Mouse (Mus musculus): ENCODE measurements around the gene Dnaja3.

Dnaja3 gene

DNA sequence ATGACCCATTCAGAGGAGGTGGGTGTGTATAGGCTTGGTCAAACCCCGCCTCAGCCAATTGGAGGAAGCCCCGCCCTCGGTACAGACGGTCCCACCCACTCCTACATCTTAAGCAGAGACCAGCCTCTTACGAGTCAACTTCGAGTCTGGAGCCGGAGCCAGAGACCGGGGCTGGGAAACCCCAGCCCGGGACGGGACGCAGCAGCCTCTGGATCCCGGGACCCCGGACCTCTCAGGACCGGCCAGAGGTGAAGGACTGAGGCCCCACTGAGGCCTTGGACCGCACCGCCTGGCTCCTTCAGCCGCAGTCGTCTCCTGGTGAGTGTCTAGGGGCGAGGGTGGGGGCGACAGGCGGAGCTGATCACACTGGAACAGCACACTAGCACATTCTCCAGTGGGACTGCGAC is at the start of gene Dnaja3, which contains the start of gene Vasn:
Gene Dnaja3, plus strand, starts transcription at position 159 of the 407 bp plus-strand sequence.
Gene Vasn, plus strand, starts transcription at position 111 of the 407 bp plus-strand sequence.
- ChIA-PET POLR2A (interaction anchor here in 3 of 4 experiments (0.7 to 2.3 kb wide), 18 partner anchors 9 to 410 kb away, joined by 3 to 22 read pairs (median 5); partner anchors contain the start of genes Coro7 (in 2 of the 3), Glyr1 (in 1 of the 3), Pam16 (in 1 of the 3) and Ubn1 (in 1 of the 3)), CTCF (interaction anchor here in 2 of 4 experiments (0.8 to 1.9 kb wide), 5 partner anchors 9 to 27 kb away, joined by 4 to 9 read pairs (median 5); partner anchors contain the start of gene Pam16 (in 1 of the 2))

DNA sequence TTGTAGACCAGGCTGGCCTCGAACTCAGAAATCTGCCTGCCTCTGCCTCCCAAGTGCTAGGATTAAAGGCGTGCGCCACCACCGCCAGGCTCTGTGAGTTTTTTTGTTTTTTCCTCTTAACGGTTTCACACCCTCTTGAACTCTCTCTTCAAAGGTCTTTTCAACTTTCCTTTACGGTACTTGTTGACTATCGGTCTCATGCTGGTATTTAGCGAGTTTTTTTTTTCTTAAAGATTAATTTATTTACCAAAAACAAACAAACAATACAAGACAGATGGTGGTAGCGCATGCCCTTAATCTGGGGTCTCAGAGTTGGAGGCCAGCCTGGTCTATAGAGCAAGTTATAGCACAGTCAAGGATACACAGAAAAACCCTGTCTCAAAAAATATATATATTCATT is 49.6 kb upstream of the Dnaja3 start:
- CTCF ChIA-PET = interaction anchor here in 1 of 4 experiments (0.7 to 2.3 kb wide), 2 partner anchors 17 to 116 kb away, joined by 3 to 7 read pairs; no protein-coding TSS in a partner anchor
- POLR2A ChIA-PET = interaction anchor here in 1 of 4 experiments (1.3 to 8.7 kb wide), 2 partner anchors 21 to 33 kb away, joined by 4 to 151 read pairs; partner anchors contain the start of gene Tfap4

DNA sequence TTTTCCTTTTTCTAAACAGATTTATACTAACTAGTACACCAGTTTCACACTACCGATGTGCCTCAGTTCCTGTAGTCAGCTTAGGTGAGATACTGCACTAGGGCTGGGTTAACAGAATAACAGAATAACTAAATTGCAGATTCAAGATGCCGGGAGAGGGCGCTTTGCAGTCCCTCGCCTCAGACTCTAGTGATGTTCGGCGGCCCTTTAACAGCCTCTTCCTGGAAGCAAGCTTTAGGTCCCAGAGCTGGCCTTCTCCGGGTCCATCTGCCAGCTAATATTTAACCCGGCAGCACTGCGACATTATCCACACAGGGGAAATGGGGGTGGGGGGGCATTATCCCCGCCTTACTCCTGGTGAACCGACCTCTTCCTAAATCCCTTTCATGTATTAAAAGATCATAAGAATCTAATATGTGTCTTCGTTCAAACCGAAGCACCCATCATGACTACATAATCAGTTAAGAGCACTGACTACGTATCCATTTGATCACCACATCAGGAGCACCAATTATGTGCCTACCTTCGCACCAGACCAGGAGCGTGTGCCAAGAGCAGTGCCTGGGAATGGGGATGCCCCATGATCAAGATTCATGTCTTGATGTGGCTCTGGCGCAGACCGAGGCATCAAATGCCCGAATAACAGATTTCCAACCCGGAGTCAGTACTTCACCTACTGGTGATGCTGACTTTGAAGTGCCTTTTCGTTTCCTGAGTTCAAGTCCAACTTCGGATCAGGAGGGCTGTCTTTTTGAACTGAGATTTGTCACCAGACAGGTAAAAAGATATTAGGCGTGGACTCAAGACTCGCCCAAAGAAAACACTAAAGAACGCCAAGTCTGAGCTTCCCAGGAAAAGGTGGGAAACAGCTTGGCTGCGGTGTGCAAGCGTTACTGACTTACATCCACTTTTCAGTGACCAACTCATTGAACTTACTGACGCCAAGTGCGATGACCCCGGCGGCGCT is 46.6 kb upstream of the Dnaja3 start:
- ChIA-PET CTCF (interaction anchor here (0.6 to 2.1 kb wide), 26 partner anchors 8 to 874 kb away, joined by 3 to 27 read pairs (median 4); partner anchors contain the start of genes Tfap4 (in 3 of the 4), Pam16 (in 1 of the 4) and Srl (in 1 of the 4)), POLR2A (interaction anchor here (0.6 to 34.6 kb wide), 29 partner anchors 7 to 484 kb away, joined by 3 to 632 read pairs (median 4); partner anchors contain the start of genes Tfap4 (in 3 of the 4), Pam16 (in 2 of the 4), Ubald1 (in 2 of the 4) and Cdip1 (in 1 of the 4))

DNA sequence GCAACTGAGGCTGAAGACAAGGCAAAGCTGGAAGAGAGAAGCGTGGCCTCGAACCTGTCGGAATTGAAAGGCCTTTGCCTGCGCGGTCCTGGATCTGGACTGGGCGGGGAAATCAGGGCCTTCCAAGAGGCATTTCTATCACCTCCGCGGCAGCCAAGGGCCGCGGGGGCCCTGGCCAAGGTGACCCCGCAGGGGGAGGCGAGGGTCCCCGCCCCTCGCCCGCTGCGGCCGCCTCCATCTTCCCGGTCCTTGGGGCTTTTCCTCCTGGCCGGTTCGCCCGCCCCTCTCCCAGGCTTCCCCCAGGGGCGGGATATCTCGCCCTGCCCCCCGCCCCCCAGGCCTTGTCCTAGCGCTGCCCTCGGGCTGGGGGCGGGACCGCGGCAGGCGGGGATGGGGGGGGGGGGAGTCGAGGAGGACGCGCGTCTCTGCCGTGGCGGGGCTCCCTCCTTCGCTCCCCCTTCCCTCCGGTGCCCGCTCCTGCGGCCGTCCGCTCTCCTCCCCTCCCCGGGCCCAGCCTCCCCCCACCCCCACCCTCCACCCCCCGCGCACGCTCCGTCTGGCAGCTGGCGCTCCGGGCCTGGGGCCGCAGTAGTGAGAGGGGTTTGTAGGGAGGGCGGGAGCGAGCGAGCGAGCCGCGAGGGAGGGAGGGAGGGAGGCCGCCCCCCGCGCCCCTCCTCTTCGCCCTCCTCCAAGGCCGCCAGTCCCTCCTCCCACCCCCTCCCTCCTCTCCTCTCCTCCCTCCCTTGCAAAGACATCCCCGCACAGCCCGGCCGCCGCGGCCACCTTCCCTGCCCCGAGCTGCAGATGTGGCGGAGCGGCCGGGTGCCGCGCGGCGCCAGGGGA is 45.6 kb upstream of the Dnaja3 start, which contains the start of gene Glis2:
Gene Glis2, plus strand, starts transcription at position 743 of the 843 bp plus-strand sequence.
- POLR2A ChIA-PET = interaction anchor here (0.6 to 34.6 kb wide), 37 partner anchors 8 to 483 kb away, joined by 3 to 632 read pairs (median 5); partner anchors contain the start of genes Tfap4 (in 4 of the 4), Pam16 (in 2 of the 4), Ubald1 (in 2 of the 4) and Srl (in 1 of the 4)
- CTCF ChIA-PET = interaction anchor here in 3 of 4 experiments (0.6 to 2.1 kb wide), 16 partner anchors 7 to 86 kb away, joined by 3 to 27 read pairs (median 4); partner anchors contain the start of gene Tfap4 (in 2 of the 3)

DNA sequence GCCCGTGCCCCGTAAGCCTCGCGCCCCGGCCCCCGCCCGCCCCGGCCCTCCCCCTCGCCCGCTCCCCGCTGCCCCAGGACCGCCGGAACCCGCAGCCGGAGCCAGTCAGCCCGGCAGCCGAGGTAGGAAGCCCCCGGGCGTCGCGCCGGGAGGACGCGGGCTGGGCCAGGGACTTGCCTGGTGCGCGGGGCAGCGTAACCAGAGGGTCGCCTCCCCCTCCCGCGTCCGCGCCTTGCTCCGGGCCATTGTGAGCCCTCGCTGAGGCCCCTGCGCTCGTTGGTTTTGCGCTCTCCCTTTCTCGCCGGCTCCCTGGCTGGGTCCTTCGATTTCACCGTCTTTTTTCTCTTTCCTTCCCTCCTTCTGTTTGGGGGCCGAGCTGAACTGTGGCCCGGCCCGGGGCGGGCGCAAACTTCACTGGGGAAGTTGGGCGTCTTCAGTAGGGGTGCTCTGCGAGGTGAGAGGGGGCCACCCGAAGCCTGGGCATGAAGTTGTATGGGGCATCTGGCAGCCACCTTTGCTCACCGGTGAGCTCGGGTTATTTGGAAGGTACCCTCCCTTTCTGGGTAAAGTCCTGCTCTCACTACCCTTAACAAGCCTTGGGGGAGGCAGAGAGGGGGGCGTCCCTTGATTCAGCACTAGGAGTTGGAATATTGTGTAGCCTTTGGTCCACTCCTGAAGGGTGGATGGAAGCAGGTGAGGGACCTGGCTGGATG is 44.8 kb upstream of the Dnaja3 start:
- CTCF ChIA-PET = interaction anchor here in 3 of 4 experiments (0.6 to 2.0 kb wide), 8 partner anchors 9 to 86 kb away, joined by 3 to 12 read pairs (median 5); no protein-coding TSS in a partner anchor

DNA sequence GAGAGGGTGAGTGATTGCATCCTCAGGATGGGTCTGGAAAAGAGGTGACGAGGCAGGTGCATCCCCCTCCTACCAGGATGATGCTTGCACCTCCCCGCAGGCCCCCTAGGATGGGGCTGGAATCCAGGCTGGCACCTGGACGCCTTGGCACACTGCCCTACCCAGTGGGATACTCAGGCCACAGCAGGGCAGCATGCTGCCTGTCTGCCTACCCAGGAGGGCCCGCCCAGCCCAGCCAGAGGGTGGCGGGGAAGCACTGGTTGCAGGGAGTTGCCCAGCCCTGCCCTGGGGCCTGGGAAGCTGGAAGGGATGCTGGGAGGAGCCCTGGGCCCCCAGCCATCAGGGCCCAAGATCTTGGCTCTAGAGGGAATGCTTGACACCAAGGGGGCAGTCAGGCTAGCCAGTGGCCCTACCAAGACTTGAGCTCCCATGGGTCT is 44.2 kb upstream of the Dnaja3 start:
- ChIA-PET POLR2A (interaction anchor here (0.8 to 34.6 kb wide), 32 partner anchors 8 to 106 kb away, joined by 3 to 632 read pairs (median 4); partner anchors contain the start of genes Pam16 (in 2 of the 4), Srl (in 2 of the 4), Tfap4 (in 2 of the 4) and Coro7 (in 1 of the 4)), CTCF (interaction anchor here in 3 of 4 experiments (0.6 to 2.0 kb wide), 9 partner anchors 9 to 36 kb away, joined by 3 to 14 read pairs (median 6); partner anchors contain the start of gene Tfap4 (in 1 of the 3))

More for the DNA sequence above, 44.8 kb upstream of the Dnaja3 start:
- POLR2A ChIA-PET = interaction anchor here in 3 of 4 experiments (0.6 to 34.6 kb wide), 33 partner anchors 8 to 285 kb away, joined by 3 to 632 read pairs (median 5); partner anchors contain the start of genes Pam16 (in 3 of the 3), Tfap4 (in 2 of the 3), Coro7 (in 1 of the 3) and Srl (in 1 of the 3)

DNA sequence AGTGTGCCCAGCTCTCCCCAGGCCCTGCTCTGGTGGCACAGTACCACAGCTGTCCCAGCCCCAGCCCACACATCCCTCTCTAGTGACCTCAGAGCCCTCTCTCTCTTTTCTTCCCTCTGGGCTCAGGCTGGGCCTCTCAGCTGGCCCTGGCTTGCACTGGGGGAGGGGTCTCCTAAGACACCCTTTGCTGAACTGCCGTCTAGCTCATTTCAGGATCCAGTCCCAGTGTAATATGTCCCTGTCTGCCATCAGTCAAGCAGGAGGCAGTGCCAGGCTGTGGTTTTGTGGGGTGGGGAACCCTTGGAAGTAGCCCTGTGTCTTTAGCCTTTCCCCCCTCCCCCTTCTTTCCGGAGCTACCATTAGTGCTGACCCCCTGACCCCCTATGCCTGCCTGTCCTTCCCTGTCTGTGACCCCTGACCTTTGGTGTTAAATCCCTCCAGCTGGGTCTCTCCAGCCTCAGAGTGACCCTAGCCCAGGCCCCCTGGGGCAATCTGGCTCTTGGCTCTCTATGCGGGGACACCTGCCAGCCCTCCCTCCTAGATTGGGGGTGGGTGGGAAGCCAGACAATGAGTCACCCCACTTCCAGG is 43.6 kb upstream of the Dnaja3 start:
- ChIA-PET POLR2A (interaction anchor here (0.8 to 34.6 kb wide), 31 partner anchors 9 to 107 kb away, joined by 3 to 632 read pairs (median 4); partner anchors contain the start of genes Pam16 (in 2 of the 4), Srl (in 2 of the 4), Coro7 (in 1 of the 4) and Tfap4 (in 1 of the 4)), CTCF (interaction anchor here in 3 of 4 experiments (0.6 to 2.0 kb wide), 13 partner anchors 10 to 37 kb away, joined by 3 to 15 read pairs (median 4); partner anchors contain the start of gene Tfap4 (in 3 of the 3))

DNA sequence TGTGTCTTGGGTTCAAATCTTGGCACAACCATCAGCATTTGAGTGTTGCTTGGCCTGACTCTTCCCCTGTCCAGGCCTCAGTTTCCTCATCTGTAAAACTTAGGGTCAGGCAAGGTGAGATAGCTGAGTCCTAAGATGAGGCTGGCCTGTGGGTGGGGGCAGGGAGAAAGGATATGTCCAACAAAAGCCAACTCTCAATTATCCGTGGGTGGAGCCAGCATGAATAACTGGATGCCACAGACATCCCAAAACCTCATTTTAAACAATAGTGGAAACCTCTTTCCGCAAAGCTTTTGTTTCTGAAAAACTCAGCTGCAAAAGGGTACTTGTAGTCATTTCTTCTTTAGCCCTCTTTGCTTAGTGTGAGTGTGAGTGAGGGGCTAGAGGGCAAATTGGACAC is 43.0 kb upstream of the Dnaja3 start:
- ChIA-PET POLR2A (interaction anchor here in 3 of 4 experiments (0.7 to 34.6 kb wide), 23 partner anchors 8 to 107 kb away, joined by 3 to 632 read pairs (median 5); partner anchors contain the start of genes Pam16 (in 2 of the 3), Tfap4 (in 2 of the 3) and Srl (in 1 of the 3)), CTCF (interaction anchor here in 3 of 4 experiments (0.6 to 2.0 kb wide), 9 partner anchors 11 to 37 kb away, joined by 3 to 15 read pairs (median 4); partner anchors contain the start of gene Tfap4 (in 3 of the 3))

DNA sequence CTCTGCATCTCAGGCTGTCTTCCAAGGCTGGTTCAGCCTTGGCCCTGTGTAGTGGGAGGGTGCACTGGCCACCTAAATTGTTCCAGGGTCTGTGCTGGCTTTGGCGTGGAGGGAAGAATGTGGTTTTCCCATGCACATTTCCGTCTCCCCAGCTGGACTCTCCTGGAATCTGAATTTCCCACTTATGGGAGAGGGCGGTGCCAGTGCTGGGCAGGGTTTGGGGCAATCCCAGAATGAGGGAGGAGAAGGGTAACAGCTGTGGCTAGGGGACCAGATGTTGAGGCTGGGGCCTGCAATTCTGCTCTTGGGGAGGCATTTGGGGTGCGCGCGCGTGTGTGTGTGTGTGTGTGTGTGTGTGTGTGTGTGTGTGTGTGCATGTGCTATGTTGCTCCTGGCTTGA is 42.5 kb upstream of the Dnaja3 start:
- ChIA-PET POLR2A (interaction anchor here in 3 of 4 experiments (0.7 to 34.6 kb wide), 18 partner anchors 8 to 46 kb away, joined by 3 to 632 read pairs (median 6); partner anchors contain the start of genes Pam16 (in 2 of the 3) and Tfap4 (in 2 of the 3)), CTCF (interaction anchor here in 2 of 4 experiments (1.0 to 2.0 kb wide), 3 partner anchors 10 to 37 kb away, joined by 3 to 7 read pairs (median 4); partner anchors contain the start of gene Tfap4 (in 1 of the 2))

DNA sequence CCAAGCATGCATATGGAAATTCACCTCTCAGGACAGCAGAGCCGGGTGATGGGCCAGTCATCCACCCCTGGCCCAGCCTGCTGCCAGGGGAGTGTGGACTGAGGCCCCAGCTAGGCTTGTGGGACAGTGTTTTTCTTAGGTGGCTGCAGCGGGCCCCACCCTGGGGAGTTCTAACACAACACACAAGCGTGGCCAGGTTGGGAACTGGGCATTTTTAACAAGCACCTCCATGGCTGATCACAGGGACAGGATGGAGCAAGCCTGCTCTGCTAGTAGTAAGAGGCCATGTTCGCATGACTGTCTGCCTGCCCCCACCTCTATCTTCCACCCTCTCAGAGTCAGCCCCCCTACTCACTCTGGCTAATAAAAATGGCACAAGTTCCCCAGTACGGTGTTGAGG is 41.7 kb upstream of the Dnaja3 start:
- ChIA-PET POLR2A (interaction anchor here in 2 of 4 experiments (0.6 to 34.6 kb wide), 12 partner anchors 9 to 138 kb away, joined by 3 to 632 read pairs (median 19); partner anchors contain the start of genes Tfap4 (in 2 of the 2) and Coro7 (in 1 of the 2)), CTCF (interaction anchor here in 2 of 4 experiments (0.6 to 1.3 kb wide), 2 partner anchors 10 to 13 kb away, joined by 3 to 4 read pairs; no protein-coding TSS in a partner anchor)

DNA sequence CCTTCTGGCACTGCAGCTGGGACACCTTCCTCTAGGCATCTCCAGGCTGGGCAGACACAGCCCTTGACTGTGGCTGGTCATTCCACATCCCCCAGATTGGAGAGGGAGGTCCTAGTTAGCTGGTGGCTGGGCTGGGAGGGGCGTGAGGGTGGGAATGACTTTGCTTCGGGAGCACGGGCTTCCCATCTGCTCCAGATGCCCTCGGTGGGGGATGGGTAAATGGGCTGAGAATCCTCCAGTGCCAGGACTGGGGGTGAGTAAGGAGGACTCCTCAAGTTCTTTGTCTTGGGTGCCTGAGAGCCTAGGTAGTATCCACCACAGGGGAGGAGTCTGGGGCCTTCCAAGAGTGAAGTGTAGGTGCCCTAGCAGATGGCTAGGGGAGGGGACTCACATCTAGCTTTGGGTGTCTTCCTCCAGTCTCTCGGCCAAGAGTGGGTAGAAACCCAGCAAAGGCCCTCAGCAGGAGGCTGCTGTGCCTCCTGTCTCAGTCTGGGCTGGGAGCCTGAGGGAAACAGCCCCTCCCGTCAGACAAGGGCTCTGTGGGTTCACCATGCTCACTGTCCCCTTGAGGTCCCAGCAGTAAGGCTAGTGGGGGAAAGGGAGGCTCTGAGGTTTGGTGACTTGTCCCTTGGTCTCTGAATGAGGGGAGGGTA is 40.8 kb upstream of the Dnaja3 start:
- ChIA-PET POLR2A (interaction anchor here in 2 of 4 experiments (0.7 to 34.6 kb wide), 18 partner anchors 9 to 282 kb away, joined by 3 to 632 read pairs (median 4); partner anchors contain the start of genes Tfap4 (in 2 of the 2), Coro7 (in 1 of the 2) and Srl (in 1 of the 2)), CTCF (interaction anchor here in 2 of 4 experiments (0.9 to 1.3 kb wide), 5 partner anchors 9 to 39 kb away, joined by 3 to 7 read pairs (median 4); partner anchors contain the start of gene Tfap4 (in 1 of the 2))

DNA sequence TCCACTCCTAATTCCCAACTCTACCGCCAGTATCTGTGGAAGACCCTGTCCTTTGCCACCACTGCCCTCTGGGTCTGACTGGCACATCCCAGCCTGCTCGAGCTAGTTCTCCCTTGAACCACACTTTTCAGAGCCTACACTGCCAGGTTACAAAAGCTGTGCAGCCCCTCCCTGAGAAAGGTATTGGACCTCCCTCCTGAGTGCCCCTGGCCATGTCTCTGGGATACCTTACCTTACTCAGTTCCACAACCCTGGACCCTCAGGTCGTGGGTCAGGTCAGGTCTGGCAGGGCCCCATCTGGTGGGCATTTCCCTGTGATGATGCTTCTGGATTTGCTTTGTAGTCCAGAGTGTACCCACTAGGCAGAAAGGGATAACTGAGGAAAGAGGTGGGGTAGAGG is 40.2 kb upstream of the Dnaja3 start:
- ChIA-PET POLR2A (interaction anchor here in 3 of 4 experiments (0.7 to 34.6 kb wide), 19 partner anchors 9 to 281 kb away, joined by 3 to 632 read pairs (median 4); partner anchors contain the start of genes Pam16 (in 2 of the 3), Tfap4 (in 2 of the 3) and Srl (in 1 of the 3)), CTCF (interaction anchor here in 2 of 4 experiments (0.6 to 1.7 kb wide), 5 partner anchors 8 to 67 kb away, joined by 3 to 7 read pairs (median 4); partner anchors contain the start of gene Tfap4 (in 1 of the 2))

DNA sequence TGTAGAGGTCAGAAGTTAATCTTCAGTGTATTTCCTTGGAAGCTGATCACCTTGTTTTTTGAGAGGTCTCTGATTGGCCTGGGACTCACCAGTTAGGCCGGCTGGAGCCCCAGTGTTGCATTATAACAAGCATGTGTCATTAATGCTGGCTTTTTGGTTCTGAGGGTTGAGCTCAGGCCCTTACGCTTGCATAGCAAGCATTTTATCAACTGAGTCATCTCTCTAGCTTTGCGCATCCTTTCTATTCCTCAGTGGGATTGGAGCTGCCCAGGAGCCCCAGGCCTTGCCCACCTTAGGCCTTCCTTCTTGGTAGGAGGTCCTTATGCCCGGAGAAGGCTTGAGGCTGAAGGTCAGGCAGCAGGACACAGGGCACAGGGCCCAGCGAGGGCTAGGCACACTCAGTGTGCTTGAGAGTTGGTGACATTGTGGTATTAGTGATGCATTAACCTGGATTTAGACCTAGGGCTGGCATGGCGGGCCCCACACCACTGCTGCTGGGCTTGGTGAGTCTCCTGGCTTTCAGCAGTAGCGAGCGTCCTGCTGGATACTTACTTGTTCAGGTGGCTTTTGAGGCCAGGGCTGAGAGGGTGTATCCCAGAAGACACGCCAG is 39.0 kb upstream of the Dnaja3 start:
- ChIA-PET POLR2A (interaction anchor here in 3 of 4 experiments (0.5 to 34.6 kb wide), 25 partner anchors 9 to 280 kb away, joined by 3 to 632 read pairs (median 6); partner anchors contain the start of genes Tfap4 (in 3 of the 3), Pam16 (in 1 of the 3) and Ubald1 (in 1 of the 3)), CTCF (interaction anchor here in 3 of 4 experiments (0.8 to 1.7 kb wide), 6 partner anchors 8 to 66 kb away, joined by 3 to 7 read pairs (median 4); partner anchors contain the start of gene Tfap4 (in 1 of the 3))

Measured in embryonic stem cell, embryonic (primary cell).